Mouse (Mus musculus) c-Kit-negative CD71-positive TER-119-positive erythroid progenitor cells, embryonic 14.5 days (primary cell): Measurements from ENCODE around the gene Rec114.

Experiments
- DNase-seq: peaks from one replicate; pipeline ENCODE4 v3.0.0-alpha.2; 2013; ENCODE audit warnings: low read depth, low spot score

Gene Rec114

GRCm38 (mm10) chr9:58662007-58662406 lies 81.8 kb downstream of the Rec114 start:
- DNase-seq, result no peak

- DNase-seq, result no peak
Observed at GRCm38 (mm10) chr9:58660673-58661072, 83.1 kb downstream of the Rec114 start.

- no peak for DNase-seq
Observed at GRCm38 (mm10) chr9:58659989-58660388, 83.8 kb downstream of the Rec114 start.

- no peak for DNase-seq
Observed at GRCm38 (mm10) chr9:58659331-58659730, 84.4 kb downstream of the Rec114 start.

GRCm38 (mm10) chr9:58658596-58659309 lies 85.0 kb downstream of the Rec114 start:
- DNase-seq, result no peak

- DNase-seq, result no peak
Observed at GRCm38 (mm10) chr9:58657735-58658512, 85.8 kb downstream of the Rec114 start.

- DNase-seq, result no peak
Observed at GRCm38 (mm10) chr9:58656824-58657223, 86.9 kb downstream of the Rec114 start.

- no peak for DNase-seq
Observed at GRCm38 (mm10) chr9:58656396-58656795, 87.4 kb downstream of the Rec114 start.

GRCm38 (mm10) chr9:58654494-58654893 lies 89.3 kb downstream of the Rec114 start:
- DNase-seq, result no peak

GRCm38 (mm10) chr9:58651993-58652392 lies 91.8 kb downstream of the Rec114 start:
- no peak for DNase-seq

- no peak for DNase-seq
Observed at GRCm38 (mm10) chr9:58649265-58649626, 94.5 kb downstream of the Rec114 start.

- DNase-seq, result no peak
Observed at GRCm38 (mm10) chr9:58648406-58649264, 95.1 kb downstream of the Rec114 start.

GRCm38 (mm10) chr9:58630441-58630840 lies 113.3 kb downstream of the Rec114 start:
- DNase-seq, result no peak

GRCm38 (mm10) chr9:58627197-58627596 lies 116.6 kb downstream of the Rec114 start:
- no peak for DNase-seq

GRCm38 (mm10) chr9:58623009-58623408 lies 120.8 kb downstream of the Rec114 start:
- DNase-seq, result no peak

- DNase-seq, result peak; percentile 5
Observed at GRCm38 (mm10) chr9:58615064-58615938, 128.5 kb downstream of the Rec114 start.

GRCm38 (mm10) chr9:58613790-58614189 lies 130.0 kb downstream of the Rec114 start:
- no peak for DNase-seq
